Mouse (Mus musculus) activated CD4-positive, CD25-positive, alpha-beta regulatory T cell, adult 4 months (primary cell): ENCODE data around the gene Neurl1a. TPM values are rescaled to one million over a fixed set of nuclear protein-coding genes. Genes with fewer than 3 reads are reported as not detected.

ENCODE experiments used
- ATAC-seq: one replicate; pipeline ENCODE4 v1.8.0; 2017
- polyA plus RNA-seq, 2 experiments: library from polyadenylated mRNA; unstranded; fragments of 100-300 nt; shearing (Covaris generic); gene quantifications; one replicate each; pipeline ENCODE4 v1.2.1; 2017

Gene Neurl1a
- polyA plus RNA-seq, 2 experiments from 2014 or later, result 0.32 TPM; not detected in 1

GRCm38 (mm10) chr19:47291307-47292080 is 112.9 kb downstream of the Neurl1a start:
- ATAC-seq, result no peak

DNA sequence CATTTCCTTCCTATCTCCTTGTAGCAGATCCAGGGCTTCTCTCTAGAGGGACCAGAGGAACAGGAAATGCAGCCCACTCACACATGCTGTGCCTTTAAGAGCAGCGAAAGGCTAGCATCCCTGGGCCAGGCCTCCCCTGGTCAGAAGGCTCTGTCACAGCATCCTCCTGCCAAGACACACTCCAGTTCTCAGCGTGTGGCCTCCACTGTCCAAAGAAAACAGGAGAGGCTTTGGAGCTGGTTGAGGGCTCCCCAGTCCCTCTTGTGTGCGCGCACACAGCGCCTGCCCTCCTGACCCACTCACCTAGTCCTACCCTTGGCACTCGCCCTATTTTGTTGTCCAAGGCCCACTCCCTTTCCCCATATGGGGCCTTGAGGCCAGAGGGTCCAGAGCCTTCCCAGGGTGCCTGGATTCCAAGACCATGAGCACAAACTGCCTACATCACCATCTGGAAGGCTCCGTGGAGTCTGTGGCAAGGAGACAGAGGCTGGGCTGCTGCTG is 113.9 kb downstream of the Neurl1a start:
- no peak for ATAC-seq

DNA sequence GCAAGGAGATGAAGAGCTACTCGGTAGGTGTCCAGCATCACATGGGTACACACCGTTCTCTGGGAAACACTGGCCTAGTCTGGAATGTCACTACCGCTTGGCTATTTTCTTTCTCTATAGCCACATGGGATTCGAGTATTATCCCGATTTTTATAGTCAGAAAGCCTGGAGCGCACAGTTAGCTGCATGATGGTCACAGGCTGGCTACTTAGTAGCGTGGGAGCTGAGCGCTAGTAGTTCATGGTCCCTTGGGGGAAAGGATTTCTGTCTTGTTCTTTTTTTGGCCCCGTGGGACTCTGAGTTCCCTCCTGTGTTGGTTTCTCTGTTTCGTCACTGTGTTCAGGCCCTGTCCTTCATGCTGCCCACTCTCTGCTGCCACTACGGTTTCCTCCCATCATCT is 119.5 kb downstream of the Neurl1a start:
- no peak for ATAC-seq

GRCm38 (mm10) chr19:47301303-47302190 is 122.9 kb downstream of the Neurl1a start:
- ATAC-seq, result no peak

GRCm38 (mm10) chr19:47302191-47302852 is 123.7 kb downstream of the Neurl1a start:
- no peak for ATAC-seq

DNA sequence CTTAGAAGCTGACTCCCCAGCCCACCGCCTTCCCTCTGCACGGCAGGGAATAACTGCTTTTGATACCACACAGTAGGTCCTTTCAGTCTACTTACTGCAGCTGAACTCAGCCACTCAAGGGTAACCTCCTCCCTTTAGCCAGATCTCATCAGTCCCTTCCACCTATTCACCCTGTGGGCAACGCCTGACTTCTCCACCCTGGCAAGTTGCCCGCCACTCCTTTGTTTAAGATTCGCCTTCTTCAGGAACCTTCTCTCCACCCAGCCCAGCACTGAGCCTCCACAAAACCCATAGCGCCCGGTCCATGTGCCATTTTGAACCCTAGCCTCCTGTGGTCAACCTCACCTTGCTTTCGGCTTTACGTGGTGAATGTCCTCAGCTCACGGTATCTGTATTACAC is 124.5 kb downstream of the Neurl1a start:
- ATAC-seq, result no peak

GRCm38 (mm10) chr19:47304170-47304745 is 125.6 kb downstream of the Neurl1a start:
- ATAC-seq, result no peak

DNA sequence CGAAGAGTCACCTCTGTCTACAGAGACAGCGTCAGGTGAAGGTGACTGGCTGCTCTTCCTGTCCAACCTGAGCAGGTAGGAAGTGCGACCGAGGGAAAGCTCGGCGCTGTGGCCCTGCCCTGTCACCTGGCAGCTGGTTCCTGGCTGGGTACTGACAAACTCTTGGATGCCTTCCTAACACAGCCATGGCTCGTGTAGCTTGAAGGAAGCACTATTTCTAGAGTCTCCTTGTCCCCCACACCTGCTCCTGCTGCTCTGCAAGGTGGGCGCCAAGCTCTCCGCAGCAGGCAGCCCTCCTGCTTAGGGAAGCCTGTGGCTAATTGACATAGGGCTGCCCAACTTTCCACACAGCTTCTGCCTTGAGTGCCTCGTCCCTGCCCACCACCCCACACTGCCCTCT is 126.8 kb downstream of the Neurl1a start:
- no peak for ATAC-seq

DNA sequence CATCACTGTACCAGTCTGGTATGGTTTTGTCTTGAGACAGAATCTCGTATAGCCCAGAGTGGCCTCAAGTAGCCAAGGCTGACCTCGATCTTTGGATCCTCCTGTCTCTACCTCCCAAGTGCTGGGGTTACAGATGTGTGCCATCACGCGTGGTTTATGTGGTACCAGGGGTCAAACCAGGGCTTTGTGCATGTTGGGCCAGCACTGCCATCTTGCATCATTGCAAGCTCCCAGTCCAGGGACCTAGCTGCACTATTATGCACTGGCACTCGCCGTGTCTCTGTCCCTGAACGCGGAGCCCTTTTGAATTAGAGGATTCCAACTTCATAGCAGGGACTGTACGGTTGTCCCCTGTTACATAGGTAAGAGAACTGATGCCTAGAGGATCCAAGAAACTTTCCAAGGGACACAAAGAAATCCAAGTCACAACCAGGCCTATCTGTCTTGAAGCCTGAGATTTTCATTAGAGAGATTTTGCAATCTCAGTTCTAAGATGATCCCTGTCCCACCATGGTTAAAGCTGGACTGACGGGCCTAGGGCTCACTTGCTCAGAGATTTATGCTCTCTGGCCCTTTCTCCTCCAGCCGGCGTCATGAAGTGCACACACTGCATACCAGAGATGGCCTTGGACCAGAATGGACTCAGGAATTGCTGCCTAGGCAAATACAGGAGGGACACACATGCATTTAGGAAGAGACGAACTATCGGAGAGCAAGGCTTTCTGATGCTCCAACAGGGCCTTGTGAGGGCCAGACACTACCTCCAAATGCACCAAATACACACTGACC is 127.7 kb downstream of the Neurl1a start:
- ATAC-seq, result no peak

- no peak for ATAC-seq
These were observed 128.3 kb downstream of the Neurl1a start for GRCm38 (mm10) chr19:47306917-47307315.

Other genes starting within 250 kb of the Neurl1a start
- not detected for gene Ina, start 164.1 kb upstream of the Neurl1a start, polyA plus RNA-seq
- 10 to 100 TPM; 22.6 to 25.4 TPM for gene Nt5c2, start 163.7 kb upstream of the Neurl1a start, polyA plus RNA-seq
- 1 to 10 TPM; 6.5 to 8.6 TPM for gene Pcgf6, start 127.9 kb upstream of the Neurl1a start, polyA plus RNA-seq
- gene Taf5, start 111.1 kb upstream of the Neurl1a start, polyA plus RNA-seq, result 1 to 10 TPM; 1.9 to 2.9 TPM
- gene Usmg5, start 88.2 kb upstream of the Neurl1a start, polyA plus RNA-seq, result 100 to 1,000 TPM; 278 to 349 TPM
- 1 to 10 TPM; 6.5 to 7.7 TPM for gene Pdcd11, start 88.1 kb upstream of the Neurl1a start, polyA plus RNA-seq
- gene Calhm2, start 40.5 kb upstream of the Neurl1a start, polyA plus RNA-seq, result 10 to 100 TPM in 1 of 2 experiments, 1 to 10 TPM in 1; 7.6 to 14.4 TPM
- gene Calhm1, start 34.6 kb upstream of the Neurl1a start, polyA plus RNA-seq, result not detected
- gene Calhm3, start 21.1 kb upstream of the Neurl1a start, polyA plus RNA-seq, result not detected